Mouse (Mus musculus) midbrain, embryonic 16.5 days (tissue): Measurements from ENCODE around the gene Cd7. TPM values are rescaled to one million over a fixed set of nuclear protein-coding genes. Genes with fewer than 3 reads are reported as not detected.

Source experiments
- ATAC-seq: fragments of 200-750 bp; cut with Nextera tagmentation; 2 replicates; pipeline ENCODE4 v1.8.0; 2017; ENCODE audit warnings: moderate TSS enrichment
- H3K27ac ChIP-seq: fragments of 300-500 bp; sonication (generic); 2 replicates; pipeline ENCODE4 v1.5.1; 2014; ENCODE audit warnings: mild to moderate bottlenecking, low read length, mixed read lengths
- H3K27me3 ChIP-seq: fragments of 300-500 bp; sonication (generic); 2 replicates; pipeline ENCODE4 v1.6.1; 2014; ENCODE audit warnings: low read depth, low read length, mixed read lengths; ENCODE audit not compliant: control insufficient read depth, insufficient read depth
- H3K36me3 ChIP-seq: fragments of 300-500 bp; sonication (generic); 2 replicates; pipeline ENCODE4 v1.6.1; 2014; ENCODE audit warnings: mild to moderate bottlenecking, low read length, moderate library complexity, mixed read lengths; ENCODE audit not compliant: control insufficient read depth, insufficient read depth
- H3K4me1 ChIP-seq: fragments of 300-500 bp; sonication (generic); 2 replicates; pipeline ENCODE4 v1.6.1; 2014; ENCODE audit warnings: mild to moderate bottlenecking, low read length, mixed read lengths; ENCODE audit not compliant: control insufficient read depth, insufficient read depth
- H3K4me2 ChIP-seq: fragments of 300-500 bp; sonication (generic); 2 replicates; pipeline ENCODE4 v1.6.1; 2014; ENCODE audit warnings: mild to moderate bottlenecking, low read length, mixed read lengths
- H3K4me3 ChIP-seq: fragments of 300-500 bp; sonication (generic); 2 replicates; pipeline ENCODE4 v1.5.1; 2014; ENCODE audit warnings: low read depth, mild to moderate bottlenecking, low read length, moderate library complexity, mixed read lengths
- H3K9ac ChIP-seq: fragments of 300-500 bp; sonication (generic); 2 replicates; pipeline ENCODE4 v1.6.1; 2014; ENCODE audit warnings: low read depth, low read length, mixed read lengths
- H3K9me3 ChIP-seq: fragments of 300-500 bp; sonication (generic); replicated peaks from 2 replicates; pipeline ENCODE4 v1.6.1; 2014; ENCODE audit warnings: mild to moderate bottlenecking, low read length, mixed read lengths; ENCODE audit not compliant: control insufficient read depth, poor library complexity, severe bottlenecking
- WGBS: fragments of 180-500 bp; shearing (Covaris S2); extraction: QIAGEN DNeasy Blood & Tissue Kit; methylation state at CpG from one replicate; pipeline ENCODE4 v1.1.7; 2014; 5-methylcytosine and 5-hydroxymethylcytosine counted together
- polyA plus RNA-seq: library from polyadenylated mRNA; unstranded; fragments of >200 nt; fragmentation: Nextera tagmentation; extraction: Ambion mirVana; gene quantifications from 2 replicates; pipeline ENCODE4 v1.2.1, GENCODE M21; 2015

Cd7 gene
- polyA plus RNA-seq, 1 experiment from 2014 or later, result not detected

- 79% methylated on average over 3 of the region's 3 CpGs for WGBS
- ATAC-seq, result peak; percentile 23; the same call in 1 of the 2 replicates
- peaks cover 40% of the 10 kb centered on the region for H3K4me1 ChIP-seq
- H3K27ac ChIP-seq, result peak overlapping the region; percentile 96
- H3K9me3 ChIP-seq, result no peaks in the 10 kb centered on the region
- H3K36me3 ChIP-seq, result no peaks in the 10 kb centered on the region
- no peaks in the 10 kb centered on the region for H3K27me3 ChIP-seq
- peak overlapping the region; percentile 100 for H3K9ac ChIP-seq
- peak overlapping the region; percentile 69 for H3K4me2 ChIP-seq
- H3K4me3 ChIP-seq, result peak overlapping the region; percentile 97
Observed at GRCm38 (mm10) chr11:120991791-120992190, 47.4 kb downstream of the Cd7 start.

DNA sequence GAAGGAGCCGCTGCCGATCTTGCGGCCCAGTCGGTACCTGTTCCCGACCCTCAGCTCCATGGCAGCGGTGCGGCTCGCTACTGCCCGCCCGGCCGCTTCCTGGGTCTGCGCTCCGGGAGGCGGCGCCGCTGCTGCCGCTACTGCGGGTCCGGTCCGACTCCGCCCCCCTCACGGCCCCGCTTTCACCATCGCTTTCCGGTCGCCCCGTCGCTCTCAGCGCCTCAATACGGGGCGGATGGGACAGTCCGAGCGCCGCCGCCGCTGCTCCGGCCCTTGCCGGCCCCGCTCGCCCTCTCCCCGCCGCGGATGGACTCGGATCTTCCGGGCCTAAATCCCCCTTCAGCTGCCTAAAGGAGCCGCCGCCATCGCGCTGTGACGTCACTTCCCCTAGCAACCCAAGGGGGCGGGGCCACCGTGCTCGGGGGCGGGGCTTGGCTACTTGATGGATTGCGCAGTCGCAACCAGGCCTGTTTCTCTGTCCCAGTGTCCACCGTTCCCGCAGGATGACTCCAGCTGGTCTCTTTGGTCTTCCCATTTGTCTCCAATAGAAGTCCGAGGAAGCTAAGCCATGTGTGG is 48.2 kb downstream of the Cd7 start, which contains the start of gene Csnk1d:
Csnk1d (minus strand) TSS at position 380 of the 576 bp plus-strand sequence.
- ATAC-seq, result peak; percentile 90
- H3K4me1 ChIP-seq, result peaks cover 40% of the 10 kb centered on the region
- H3K27ac ChIP-seq, result peak within 1 kb of the TSS; percentile 96
- peaks cover under 1% of the 10 kb centered on the region; the same call in 1 of the 2 replicates for H3K36me3 ChIP-seq
- WGBS, result under 1% methylated on average over 46 of the region's 59 CpGs
- no peaks in the 10 kb centered on the region for H3K9me3 ChIP-seq
- H3K27me3 ChIP-seq, result no peaks in the 10 kb centered on the region
- H3K9ac ChIP-seq, result peak within 1 kb of the TSS; percentile 100
- peak within 1 kb of the TSS; percentile 69 for H3K4me2 ChIP-seq
- H3K4me3 ChIP-seq, result peak within 1 kb of the TSS; percentile 97

DNA sequence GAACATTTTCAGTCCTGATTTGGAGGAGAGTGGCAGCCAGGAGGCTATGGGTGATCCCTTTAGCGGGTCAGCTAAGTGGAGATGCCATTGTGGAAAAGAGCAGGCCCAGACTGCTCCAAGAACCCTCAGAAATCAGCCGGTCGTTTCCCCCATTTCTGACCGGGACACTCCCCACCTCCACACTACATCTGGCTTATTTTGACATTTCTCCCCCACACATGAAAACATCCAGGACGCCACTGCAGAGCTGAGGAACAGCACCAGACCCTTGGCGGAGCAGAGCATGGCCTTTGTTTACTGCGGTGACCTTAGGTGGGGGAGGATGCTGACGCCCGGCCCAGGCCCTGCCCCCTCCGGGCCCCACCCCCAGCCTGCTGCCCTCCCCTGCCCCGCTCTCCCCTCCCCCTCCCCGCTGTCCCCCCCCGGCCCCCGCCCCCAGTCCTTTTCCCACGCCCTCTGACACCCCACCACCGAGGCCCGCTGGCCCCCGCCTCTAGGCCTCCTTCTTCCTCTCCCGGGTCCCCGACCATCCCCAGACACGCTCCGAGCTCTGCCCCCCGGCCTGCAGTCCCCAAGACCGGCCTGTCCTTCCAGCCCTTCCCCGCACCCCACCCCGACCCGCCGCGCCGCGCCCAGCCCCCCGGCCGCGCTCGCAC is 49.0 kb downstream of the Cd7 start:
- no peaks in the 10 kb centered on the region for H3K9me3 ChIP-seq
- peak overlapping the region; percentile 100 for H3K9ac ChIP-seq
- peak; percentile 36 for ATAC-seq
- WGBS, result under 1% methylated on average over 19 of the region's 35 CpGs
- H3K4me1 ChIP-seq, result peaks cover 40% of the 10 kb centered on the region
- no peaks in the 10 kb centered on the region for H3K27me3 ChIP-seq
- H3K4me3 ChIP-seq, result peak overlapping the region; percentile 97
- H3K36me3 ChIP-seq, result peaks cover 7% of the 10 kb centered on the region; the same call in 1 of the 2 replicates
- H3K4me2 ChIP-seq, result peak overlapping the region; percentile 69
- peak overlapping the region; percentile 96 for H3K27ac ChIP-seq

DNA sequence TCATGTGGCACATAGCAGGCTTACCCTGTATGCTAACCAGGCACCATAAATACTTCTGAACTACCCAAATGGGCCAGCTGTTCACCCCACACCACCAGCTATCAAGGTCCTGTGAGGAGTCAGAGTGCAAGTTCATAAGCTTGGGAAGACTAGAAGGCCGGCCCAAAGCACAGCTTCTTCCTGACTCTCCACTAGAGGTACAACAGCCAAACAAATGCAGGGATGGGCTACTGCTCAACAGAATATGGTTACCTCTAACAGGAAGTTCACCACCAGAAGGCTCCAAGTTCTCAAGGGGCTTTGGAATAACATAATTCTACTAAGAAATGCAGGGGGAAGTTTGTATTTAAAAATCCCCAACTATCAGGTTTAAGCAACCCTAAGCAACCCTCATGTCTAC is 49.7 kb downstream of the Cd7 start:
- H3K4me2 ChIP-seq, result peak overlapping the region; percentile 69
- H3K9ac ChIP-seq, result peak overlapping the region; percentile 100
- WGBS, result 24% methylated on average over 1 of the region's 1 CpGs
- H3K27ac ChIP-seq, result no peak overlapping the region
- H3K4me1 ChIP-seq, result peaks cover 40% of the 10 kb centered on the region
- no peak for ATAC-seq
- H3K36me3 ChIP-seq, result peaks cover 7% of the 10 kb centered on the region; the same call in 1 of the 2 replicates
- no peaks in the 10 kb centered on the region for H3K27me3 ChIP-seq
- H3K9me3 ChIP-seq, result no peaks in the 10 kb centered on the region
- peak overlapping the region; percentile 97 for H3K4me3 ChIP-seq

DNA sequence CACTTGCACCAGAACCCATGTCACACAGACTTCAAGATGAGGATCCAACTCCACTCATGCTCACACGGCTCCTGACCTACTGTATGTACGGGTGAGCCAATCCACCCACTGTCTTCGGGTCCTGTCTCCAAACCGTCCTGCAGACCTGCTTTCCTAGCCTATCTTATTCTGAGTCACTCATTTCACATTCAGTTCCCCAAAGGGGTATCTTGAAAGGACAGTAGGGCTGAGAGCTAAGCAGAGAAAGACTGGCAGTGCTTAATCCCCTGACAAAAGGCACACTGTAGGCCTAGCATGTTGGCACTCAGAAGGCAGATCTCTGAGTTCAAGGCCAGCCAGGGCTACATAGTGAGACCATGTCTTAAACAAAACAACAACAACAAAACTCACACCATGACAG is 50.8 kb downstream of the Cd7 start:
- WGBS, result 67% methylated on average over 4 of the region's 4 CpGs
- Histone ChIP-seq H3K27ac (no peak overlapping the region), H3K27me3 (no peaks in the 10 kb centered on the region), H3K4me1 (peaks cover 37% of the 10 kb centered on the region), H3K4me3 (no peak overlapping the region), H3K4me2 (peak overlapping the region; percentile 69), H3K9ac (0 out of 2 replicates have a peak overlapping the region, but pooled peaks have one; percentile 100), H3K9me3 (no peaks in the 10 kb centered on the region), H3K36me3 (peaks cover 7% of the 10 kb centered on the region; the same call in 1 of the 2 replicates)
- no peak for ATAC-seq

- H3K4me1 ChIP-seq, result peaks cover 33% of the 10 kb centered on the region
- no peaks in the 10 kb centered on the region for H3K9me3 ChIP-seq
- no peak for ATAC-seq
- H3K27me3 ChIP-seq, result no peaks in the 10 kb centered on the region
- H3K9ac ChIP-seq, result no peak overlapping the region
- no peak overlapping the region for H3K4me2 ChIP-seq
- no peak overlapping the region for H3K27ac ChIP-seq
- no peak overlapping the region for H3K4me3 ChIP-seq
- peaks cover 10% of the 10 kb centered on the region for H3K36me3 ChIP-seq
- WGBS, result 87% methylated on average over 3 of the region's 3 CpGs
Observed at GRCm38 (mm10) chr11:120987608-120988007, 51.6 kb downstream of the Cd7 start.

Other genes with a start within 250 kb of the Cd7 start
- 38.1 and 42.2 TPM in 2 replicates for gene Dus1l, start 243.0 kb downstream of the Cd7 start, polyA plus RNA-seq
- gene Fasn, start 214.9 kb downstream of the Cd7 start, polyA plus RNA-seq, result 102 and 108 TPM in 2 replicates
- 6.8 and 7.1 TPM in 2 replicates for gene Ccdc57, start 106.5 kb downstream of the Cd7 start, polyA plus RNA-seq
- 9.0 and 10.0 TPM in 2 replicates for gene Slc16a3, start 90.9 kb downstream of the Cd7 start, polyA plus RNA-seq
- 153 and 161 TPM in 2 replicates for gene Csnk1d, start 48.1 kb downstream of the Cd7 start, polyA plus RNA-seq
- gene Sectm1b, start 24.2 kb upstream of the Cd7 start, polyA plus RNA-seq, result not detected in 2 replicates
- gene Sectm1a, start 41.8 kb upstream of the Cd7 start, polyA plus RNA-seq, result not detected in 2 replicates
- gene Tex19.2, start 79.3 kb upstream of the Cd7 start, polyA plus RNA-seq, result not detected in 2 replicates
- gene Tex19.1, start 106.7 kb upstream of the Cd7 start, polyA plus RNA-seq, result not detected in 2 replicates
- gene Uts2r, start 120.9 kb upstream of the Cd7 start, polyA plus RNA-seq, result 0.83 and 1.1 TPM in 2 replicates
- gene Hexdc, start 165.0 kb upstream of the Cd7 start, polyA plus RNA-seq, result 34.5 and 40.9 TPM in 2 replicates
- 24.0 and 27.6 TPM in 2 replicates for gene Ogfod3, start 165.3 kb upstream of the Cd7 start, polyA plus RNA-seq
- 39.6 and 40.3 TPM in 2 replicates for gene Cybc1, start 189.9 kb upstream of the Cd7 start, polyA plus RNA-seq
- 93.1 and 104 TPM in 2 replicates for gene Narf, start 197.8 kb upstream of the Cd7 start, polyA plus RNA-seq
- gene Foxk2, start 220.6 kb upstream of the Cd7 start, polyA plus RNA-seq, result 11.6 and 14.0 TPM in 2 replicates